Mouse (Mus musculus) R1 (cell line): ENCODE results near the gene Csnk2a2.

Experiments
- DNase-seq: peaks from one replicate; pipeline ENCODE4 v3.0.0-alpha.2; 2018; ENCODE audit warnings: low read depth, low spot score

The Csnk2a2 gene

GRCm38 (mm10) chr8:95426781-95427281, 63.0 kb downstream of the Csnk2a2 start:
- DNase-seq = no peak

- DNase-seq = no peak
These were observed 65.2 kb downstream of the Csnk2a2 start for GRCm38 (mm10) chr8:95424682-95425081.

GRCm38 (mm10) chr8:95422193-95422810, 67.5 kb downstream of the Csnk2a2 start:
- DNase-seq = no peak

DNA sequence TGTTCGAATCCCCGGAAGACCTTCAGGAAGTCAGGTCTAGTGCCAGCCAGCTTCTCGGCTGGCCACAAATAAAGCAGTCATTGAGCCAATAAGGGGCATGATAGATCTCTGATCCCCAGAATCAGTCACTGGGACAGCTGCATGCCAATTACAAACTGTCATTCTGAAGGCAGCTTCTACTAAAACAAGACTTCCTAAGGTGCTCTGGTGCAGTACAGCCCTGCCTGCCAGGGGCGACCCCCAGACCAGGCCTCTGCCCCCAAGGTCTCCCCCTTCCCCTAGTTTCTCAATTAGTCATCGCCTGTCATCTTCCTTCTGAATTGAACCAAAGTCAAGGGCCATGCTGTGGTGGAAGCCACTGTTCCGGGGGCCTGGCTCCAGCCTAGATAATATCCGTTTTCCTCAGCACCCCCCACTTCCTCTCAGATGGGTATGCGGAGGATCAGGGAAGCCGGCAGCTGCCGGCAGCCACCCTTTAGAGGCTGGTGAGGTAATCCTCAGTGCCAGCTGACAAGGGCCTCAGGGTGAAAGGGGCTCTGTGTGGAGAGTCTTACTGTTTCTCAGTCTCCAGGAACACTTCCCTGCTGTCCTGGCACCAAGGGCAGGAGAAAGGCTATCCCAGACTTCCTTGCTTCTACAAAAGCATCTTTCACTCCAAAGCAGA, 78.4 kb downstream of the Csnk2a2 start:
- DNase-seq = no peak

- no peak for DNase-seq
These were observed 80.3 kb downstream of the Csnk2a2 start for GRCm38 (mm10) chr8:95409518-95409917.

DNA sequence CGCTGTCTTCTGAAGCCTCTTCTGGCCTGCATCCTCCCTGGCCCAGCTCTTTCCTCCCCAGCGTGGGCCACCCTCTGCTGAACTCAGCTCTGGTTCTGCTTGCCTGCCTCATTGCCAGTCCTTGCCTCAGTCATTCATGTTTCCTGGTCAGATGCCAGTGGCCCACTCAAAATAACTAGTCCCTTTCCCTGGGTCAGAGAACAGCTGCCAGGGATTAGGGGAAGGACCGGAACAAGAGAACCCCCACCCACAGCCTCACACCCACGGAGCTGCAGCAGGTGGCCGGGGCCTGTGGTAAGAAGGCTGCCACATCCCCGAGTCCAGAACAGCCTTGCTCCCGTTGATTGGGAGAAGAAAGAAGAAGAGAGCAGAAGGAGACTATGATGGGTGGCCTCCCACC, 88.7 kb downstream of the Csnk2a2 start:
- no peak for DNase-seq

- DNase-seq = no peak
These were observed 90.7 kb downstream of the Csnk2a2 start for GRCm38 (mm10) chr8:95399131-95399530.

- no peak for DNase-seq
These were observed 92.6 kb downstream of the Csnk2a2 start for GRCm38 (mm10) chr8:95397201-95397600.

DNA sequence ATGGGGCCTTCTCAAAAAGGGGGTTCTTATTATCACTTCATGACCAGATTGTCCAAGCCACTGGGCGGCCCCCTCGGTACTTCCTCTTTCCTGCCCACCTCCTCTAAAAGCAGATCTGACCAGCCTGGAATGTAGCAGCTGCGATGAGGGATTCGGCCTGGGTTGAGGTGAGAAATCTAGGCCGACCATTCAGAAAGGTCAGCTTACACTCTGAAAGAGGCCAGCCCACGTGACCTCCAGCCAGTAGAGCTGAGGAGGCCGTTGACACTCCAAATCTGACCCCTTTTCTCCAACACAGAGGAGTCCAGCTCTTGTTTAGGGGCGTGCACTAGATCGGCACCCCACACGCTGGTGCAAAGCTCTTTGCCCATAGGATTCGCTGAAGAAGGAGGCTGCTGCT, 93.1 kb downstream of the Csnk2a2 start:
- DNase-seq = no peak
